Mouse (Mus musculus) fibroblast of lung, adult 2 months (primary cell): ENCODE measurements at regions not wholly inside any gene's neighbourhood (a gene's known extent, or its start where the extent isn't known, plus 50 kb on each side); places are given as distances from the start of the nearest gene placed in this dataset.

Experiments used
- DNase-seq: peaks from one replicate; pipeline ENCODE4 v3.0.0-alpha.2; 2011; ENCODE audit warnings: low read depth

GRCm38 (mm10) chr13:85773848-85774247 lies 272.9 kb downstream of the Cox7c start:
- DNase-seq: no peak

GRCm38 (mm10) chr13:85771027-85771681 lies 275.6 kb downstream of the Cox7c start:
- DNase-seq: no peak

GRCm38 (mm10) chr13:85770538-85770937 lies 276.2 kb downstream of the Cox7c start:
- no peak for DNase-seq

GRCm38 (mm10) chr13:85768520-85768919 lies 278.2 kb downstream of the Cox7c start:
- peak; percentile 25 for DNase-seq

- DNase-seq: no peak
Measured at GRCm38 (mm10) chr13:85724616-85725015, 322.1 kb downstream of the Cox7c start.

GRCm38 (mm10) chr13:85724105-85724504 lies 322.6 kb downstream of the Cox7c start:
- peak; percentile 36 for DNase-seq

- no peak for DNase-seq
Measured at GRCm38 (mm10) chr13:85720314-85720713, 326.4 kb downstream of the Cox7c start.

- no peak for DNase-seq
Measured at GRCm38 (mm10) chr13:85715883-85716498, 330.7 kb downstream of the Cox7c start.

GRCm38 (mm10) chr13:85692374-85692773 lies 354.3 kb downstream of the Cox7c start:
- no peak for DNase-seq
